Mouse (Mus musculus): Measurements from ENCODE around the gene Tcp11. TPM values are rescaled to one million over a fixed set of nuclear protein-coding genes. Genes with fewer than 3 reads are reported as not detected.
A peak's percentile ranks its signal among the peaks of the same experiment; 100 is the strongest.

Gene Tcp11
- polyA plus RNA-seq, 1 experiment: 1.4 TPM

DNA sequence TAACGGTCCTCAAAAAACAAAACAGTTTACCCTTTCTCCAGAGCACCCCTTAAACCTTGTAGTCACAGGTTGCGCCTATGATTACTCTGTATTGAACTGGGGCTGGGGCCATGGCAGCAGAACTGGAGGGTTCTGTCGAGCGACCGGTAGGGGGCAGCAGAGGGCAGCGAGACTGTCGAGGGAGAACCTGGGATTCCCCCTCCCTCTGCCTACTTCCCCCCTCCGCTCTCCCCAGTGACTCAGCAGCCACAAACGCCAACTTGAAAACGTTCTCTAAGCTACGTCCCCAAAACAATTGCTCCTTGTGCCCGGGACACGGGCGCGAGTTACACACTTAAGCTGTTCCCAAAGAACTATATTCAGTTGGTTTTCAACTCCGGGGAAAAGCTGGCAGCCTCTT lies 4.5 kb upstream of the Tcp11 start:
- peak; percentile 86 for TF ChIP-seq CTCF (conservative IDR thresholded peaks at IDR 0.05; ENCODE audit: insufficient read depth, insufficient read length, low read depth, low read length)
- TF ChIP-seq POLR2A (IDR thresholded peaks at IDR 0.05; ENCODE audit: low read depth, low read length): no peak
- 1% methylated on average over 16 of the region's 16 CpGs for WGBS
- no peaks in the 10 kb centered on the region for H3K27me3 ChIP-seq (replicated peaks; ENCODE audit: control insufficient read depth, insufficient read depth, low read length)
- DNase-seq: peak; percentile 87
- H3K27ac ChIP-seq (ENCODE audit: insufficient read depth, low read depth, low read length): no peak overlapping the region
- H3K4me3 ChIP-seq (ENCODE audit: insufficient read depth, low read depth, low read length): no peak overlapping the region
- H3K4me1 ChIP-seq (ENCODE audit: control insufficient read depth, insufficient read depth, low read length): no peaks in the 10 kb centered on the region
- no peaks in the 10 kb centered on the region for H3K36me3 ChIP-seq (ENCODE audit: control insufficient read depth, insufficient read depth, low read length)

DNA sequence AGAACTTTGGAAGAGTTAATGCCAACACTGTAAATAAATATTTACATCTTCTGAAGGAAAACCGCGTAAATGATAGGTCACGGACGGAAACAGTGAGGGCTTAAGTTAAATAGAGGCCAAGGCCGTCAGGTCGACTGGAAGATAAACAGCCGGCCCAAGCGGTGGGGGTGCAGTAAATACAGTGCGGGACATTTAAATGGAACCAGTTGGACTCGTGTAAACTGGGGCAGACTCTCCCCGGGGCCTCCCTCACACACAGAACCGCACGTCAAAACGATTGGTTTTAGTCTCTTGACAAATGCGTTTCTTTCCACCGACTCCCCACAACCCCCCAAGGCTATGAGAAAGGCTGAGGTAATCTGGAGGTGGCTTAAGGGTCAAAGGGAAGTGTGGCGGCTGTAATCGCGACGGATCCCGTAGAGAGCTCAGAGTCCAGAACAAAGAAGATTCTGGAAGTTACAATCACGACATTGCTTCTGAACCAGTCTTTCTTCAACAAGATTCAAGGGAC lies 4.0 kb upstream of the Tcp11 start:
- H3K27ac ChIP-seq (ENCODE audit: insufficient read depth, low read depth, low read length): no peak overlapping the region

DNA sequence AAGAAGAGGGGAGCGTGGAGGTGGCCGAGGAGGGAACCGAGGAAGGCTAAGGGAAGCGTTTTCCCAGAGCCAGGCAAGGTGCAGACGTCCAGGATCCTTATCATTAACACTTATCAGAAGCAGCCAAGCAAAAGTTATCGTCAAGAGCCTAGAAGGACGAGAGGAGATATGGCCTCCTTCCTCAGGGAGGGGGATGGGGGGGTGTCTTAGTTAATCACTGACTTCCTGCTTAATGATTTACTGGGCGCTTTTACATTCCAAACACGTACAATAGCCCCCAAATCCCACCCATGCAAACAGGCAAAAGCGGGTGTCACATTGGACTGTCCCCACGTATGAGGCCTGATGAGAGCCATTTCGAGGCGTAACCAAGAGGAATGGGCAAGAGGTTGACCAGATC lies 2.4 kb upstream of the Tcp11 start:
- Histone ChIP-seq H3K4me1 (ENCODE audit: control insufficient read depth, insufficient read depth, low read length) (no peaks in the 10 kb centered on the region), H3K36me3 (ENCODE audit: control insufficient read depth, insufficient read depth, low read length) (no peaks in the 10 kb centered on the region), H3K4me3 (ENCODE audit: insufficient read depth, low read depth, low read length) (no peak overlapping the region), H3K27ac (ENCODE audit: insufficient read depth, low read depth, low read length) (no peak overlapping the region), H3K27me3 (replicated peaks; ENCODE audit: control insufficient read depth, insufficient read depth, low read length) (no peaks in the 10 kb centered on the region)
- 54% methylated on average over 13 of the region's 13 CpGs for WGBS
- DNase-seq: no peak
- TF ChIP-seq CTCF (conservative IDR thresholded peaks at IDR 0.05; ENCODE audit: insufficient read depth, insufficient read length, low read depth, low read length): no peak
- TF ChIP-seq POLR2A (IDR thresholded peaks at IDR 0.05; ENCODE audit: low read depth, low read length): no peak

More for the DNA sequence above, 4.0 kb upstream of the Tcp11 start:
- TF ChIP-seq CTCF (conservative IDR thresholded peaks at IDR 0.05; ENCODE audit: insufficient read depth, insufficient read length, low read depth, low read length): no peak
- TF ChIP-seq POLR2A (IDR thresholded peaks at IDR 0.05; ENCODE audit: low read depth, low read length): no peak
- H3K27me3 ChIP-seq (replicated peaks; ENCODE audit: control insufficient read depth, insufficient read depth, low read length): no peaks in the 10 kb centered on the region
- H3K4me3 ChIP-seq (ENCODE audit: insufficient read depth, low read depth, low read length): no peak overlapping the region
- no peak for DNase-seq
- H3K36me3 ChIP-seq (ENCODE audit: control insufficient read depth, insufficient read depth, low read length): no peaks in the 10 kb centered on the region
- H3K4me1 ChIP-seq (ENCODE audit: control insufficient read depth, insufficient read depth, low read length): no peaks in the 10 kb centered on the region
- WGBS: 41% methylated on average over 22 of the region's 22 CpGs

DNA sequence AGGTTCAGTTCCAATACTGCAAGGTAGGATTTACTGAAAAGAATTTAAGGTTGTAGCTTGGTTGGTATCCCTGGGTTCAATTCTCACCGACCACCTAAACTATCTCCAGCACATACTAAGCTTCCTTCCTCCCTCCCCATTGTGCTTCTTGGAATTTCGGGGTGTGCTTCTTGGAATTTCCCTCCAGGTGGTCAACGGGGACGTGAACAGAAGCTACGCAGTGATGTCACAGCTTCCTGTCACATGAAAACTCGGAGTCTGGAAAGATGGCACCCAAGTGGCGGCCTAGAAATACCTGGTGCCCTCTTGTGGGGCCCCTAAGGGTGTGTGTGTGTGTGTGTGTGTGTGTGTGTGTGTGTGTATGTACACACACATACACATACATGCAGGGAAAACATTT lies 1.4 kb upstream of the Tcp11 start:
- no peak for TF ChIP-seq CTCF (conservative IDR thresholded peaks at IDR 0.05; ENCODE audit: insufficient read depth, insufficient read length, low read depth, low read length)
- no peak for TF ChIP-seq POLR2A (IDR thresholded peaks at IDR 0.05; ENCODE audit: low read depth, low read length)
- 91% methylated on average over 7 of the region's 7 CpGs for WGBS
- no peaks in the 10 kb centered on the region for H3K36me3 ChIP-seq (ENCODE audit: control insufficient read depth, insufficient read depth, low read length)
- H3K4me3 ChIP-seq (ENCODE audit: insufficient read depth, low read depth, low read length): no peak overlapping the region
- no peak for DNase-seq
- H3K4me1 ChIP-seq (ENCODE audit: control insufficient read depth, insufficient read depth, low read length): no peaks in the 10 kb centered on the region
- no peaks in the 10 kb centered on the region for H3K27me3 ChIP-seq (replicated peaks; ENCODE audit: control insufficient read depth, insufficient read depth, low read length)
- H3K27ac ChIP-seq (ENCODE audit: insufficient read depth, low read depth, low read length): no peak overlapping the region

DNA sequence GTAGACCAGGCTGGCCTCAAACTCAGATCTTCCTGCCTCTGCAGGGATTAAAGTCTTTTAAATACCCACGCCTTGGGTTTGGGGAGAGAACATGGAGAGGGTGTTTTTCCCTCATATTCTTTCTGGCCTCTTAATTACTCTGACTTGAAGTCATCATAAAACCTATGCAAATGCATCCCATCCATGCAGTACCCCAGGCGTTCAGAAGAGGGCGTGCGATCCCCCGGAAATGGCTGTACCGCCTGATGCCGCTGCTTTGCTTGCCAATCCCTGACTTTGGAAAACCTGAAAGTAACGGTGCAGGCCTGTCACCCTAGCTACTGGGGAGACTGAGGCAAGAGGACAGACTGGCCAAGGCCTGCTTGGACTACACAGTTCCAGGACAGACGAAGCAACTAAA lies 946 bp upstream of the Tcp11 start:
- DNase-seq: peak; percentile 51
- 65% methylated on average over 9 of the region's 9 CpGs for WGBS
- H3K4me1 ChIP-seq (ENCODE audit: control insufficient read depth, insufficient read depth, low read length): no peaks in the 10 kb centered on the region
- no peak overlapping the region for H3K27ac ChIP-seq (ENCODE audit: insufficient read depth, low read depth, low read length)
- TF ChIP-seq POLR2A (IDR thresholded peaks at IDR 0.05; ENCODE audit: low read depth, low read length): no peak
- TF ChIP-seq CTCF (conservative IDR thresholded peaks at IDR 0.05; ENCODE audit: insufficient read depth, insufficient read length, low read depth, low read length): peak; percentile 56
- H3K27me3 ChIP-seq (replicated peaks; ENCODE audit: control insufficient read depth, insufficient read depth, low read length): no peaks in the 10 kb centered on the region
- H3K36me3 ChIP-seq (ENCODE audit: control insufficient read depth, insufficient read depth, low read length): no peaks in the 10 kb centered on the region
- H3K4me3 ChIP-seq (ENCODE audit: insufficient read depth, low read depth, low read length): no peak overlapping the region

DNA sequence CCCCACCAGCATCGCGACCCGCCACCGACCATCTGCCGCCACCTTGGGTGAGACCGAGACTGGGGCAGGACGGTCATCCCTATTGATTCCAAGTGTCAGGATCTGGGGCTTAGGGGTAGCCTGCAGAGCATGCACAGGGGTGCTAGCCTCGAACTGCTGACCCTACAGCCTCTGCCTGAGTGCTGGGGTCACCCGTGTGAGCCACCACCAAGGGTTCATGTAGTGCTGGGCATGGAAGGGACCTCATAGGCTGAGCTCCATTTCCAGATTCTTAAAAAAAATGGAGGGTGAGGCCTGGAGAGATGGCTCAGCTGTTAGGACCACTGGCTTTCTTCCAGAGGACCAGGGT lies 352 bp upstream of the Tcp11 start:
- H3K27ac ChIP-seq (ENCODE audit: insufficient read depth, low read depth, low read length): no peak overlapping the region
- no peak overlapping the region for H3K4me3 ChIP-seq (ENCODE audit: insufficient read depth, low read depth, low read length)
- H3K27me3 ChIP-seq (replicated peaks; ENCODE audit: control insufficient read depth, insufficient read depth, low read length): no peaks in the 10 kb centered on the region
- DNase-seq: no peak
- no peaks in the 10 kb centered on the region for H3K4me1 ChIP-seq (ENCODE audit: control insufficient read depth, insufficient read depth, low read length)
- H3K36me3 ChIP-seq (ENCODE audit: control insufficient read depth, insufficient read depth, low read length): no peaks in the 10 kb centered on the region
- no peak for TF ChIP-seq POLR2A (IDR thresholded peaks at IDR 0.05; ENCODE audit: low read depth, low read length)
- no peak for TF ChIP-seq CTCF (conservative IDR thresholded peaks at IDR 0.05; ENCODE audit: insufficient read depth, insufficient read length, low read depth, low read length)
- 37% methylated on average over 9 of the region's 9 CpGs for WGBS

DNA sequence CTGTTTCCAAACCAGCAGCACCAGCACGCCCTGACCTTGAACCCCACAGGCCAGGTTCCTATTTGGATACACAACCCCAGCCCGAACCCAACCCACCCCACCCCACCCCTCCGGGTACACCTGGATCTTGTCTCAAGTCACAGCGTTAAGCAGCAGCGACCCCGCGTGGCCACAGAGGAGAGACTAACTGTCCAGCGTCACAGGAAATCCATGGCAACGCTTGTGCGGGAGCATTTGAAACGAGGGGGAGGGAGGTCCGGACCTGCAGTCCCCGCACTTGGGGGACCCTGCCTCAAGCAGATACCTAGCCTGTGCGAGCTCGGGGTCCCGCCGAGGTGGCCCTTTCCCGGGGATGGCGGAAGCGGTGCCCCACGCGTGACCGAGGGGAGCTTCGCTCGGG lies 821 bp downstream of the Tcp11 start:
- TF ChIP-seq CTCF (conservative IDR thresholded peaks at IDR 0.05; ENCODE audit: insufficient read depth, insufficient read length, low read depth, low read length) (peak; percentile 86), POLR2A (IDR thresholded peaks at IDR 0.05; ENCODE audit: low read depth, low read length) (no peak)
- peak; percentile 89 for DNase-seq
- WGBS: under 1% methylated on average over 25 of the region's 25 CpGs
- Histone ChIP-seq H3K4me3 (ENCODE audit: insufficient read depth, low read depth, low read length) (peak overlapping the region; percentile 27), H3K27me3 (replicated peaks; ENCODE audit: control insufficient read depth, insufficient read depth, low read length) (no peaks in the 10 kb centered on the region), H3K36me3 (ENCODE audit: control insufficient read depth, insufficient read depth, low read length) (no peaks in the 10 kb centered on the region), H3K27ac (ENCODE audit: insufficient read depth, low read depth, low read length) (no peak overlapping the region), H3K4me1 (ENCODE audit: control insufficient read depth, insufficient read depth, low read length) (no peaks in the 10 kb centered on the region)
